Comparison of ENCODE assay signal across 18 mouse cellular contexts in the genomic region with DNA sequence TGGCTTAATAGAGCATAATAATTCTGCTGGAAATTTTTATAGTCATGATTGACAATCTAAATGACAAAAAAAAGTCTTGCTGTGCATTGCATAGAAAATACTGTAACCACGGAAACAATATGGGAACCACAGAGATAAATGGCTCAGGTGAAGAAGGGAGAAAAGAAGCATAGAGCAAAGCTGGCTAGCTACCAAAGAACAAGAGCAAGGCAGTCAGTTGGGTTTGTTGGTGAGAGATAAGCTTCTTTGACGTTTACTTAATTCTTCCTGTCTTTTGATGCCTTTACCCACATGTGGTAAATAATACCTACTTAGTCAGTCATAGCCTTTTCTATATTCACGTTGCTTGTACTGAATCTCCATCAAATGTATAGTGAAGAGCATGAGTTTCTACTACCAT.
"Had no signal": no experiment of that assay in that cellular context is flagged by ENCODE, and none has a peak within 500 bp of the region (broad histone marks: within the 10 kb centered on the region; RNA-seq: fewer than 3 reads in every experiment).

No protein-coding gene starts in this region.

- H3K9me3 ChIP-seq: midbrain, embryonic 10.5 days; midbrain, embryonic 12.5 days; neural tube, embryonic 13.5 days; neural tube, embryonic 15.5 days had no signal

- H3K9ac ChIP-seq: lung, embryonic 14.5 days; midbrain, embryonic 12.5 days; neural tube, embryonic 13.5 days; neural tube, embryonic 15.5 days had no signal

- H3K36me3 ChIP-seq: midbrain, embryonic 10.5 days; midbrain, embryonic 12.5 days; neural tube, embryonic 13.5 days; neural tube, embryonic 15.5 days had no signal

- H3K27me3 ChIP-seq: midbrain, embryonic 12.5 days; neural tube, embryonic 13.5 days; neural tube, embryonic 15.5 days had no signal

- DNase-seq: lung, adult 18-20 months; lung, embryonic 14.5 days; lung, postnatal 10 days; lung, postnatal 4 days; midbrain, embryonic 14.5 days; retina, postnatal 1 day; right cerebral cortex, adult 18-20 months; right cerebral cortex, postnatal 25 days; right cerebral cortex, postnatal 4 days; spleen, adult 18-20 months; thymus, adult 18-20 months; thymus, postnatal 14 days; thymus, postnatal 36 days had no signal

- H3K4me2 ChIP-seq: lung, embryonic 14.5 days; midbrain, embryonic 12.5 days; neural tube, embryonic 13.5 days; neural tube, embryonic 15.5 days had no signal

- H3K27ac ChIP-seq: midbrain, embryonic 10.5 days; midbrain, embryonic 12.5 days; neural tube, embryonic 13.5 days; neural tube, embryonic 15.5 days had no signal

- H3K4me3 ChIP-seq: midbrain, embryonic 10.5 days; midbrain, embryonic 12.5 days; myocyte; neural tube, embryonic 13.5 days; neural tube, embryonic 15.5 days had no signal

- H3K4me1 ChIP-seq: midbrain, embryonic 10.5 days; midbrain, embryonic 12.5 days; neural tube, embryonic 13.5 days; neural tube, embryonic 15.5 days had no signal
